Mouse (Mus musculus) embryonic facial prominence, embryonic 12.5 days (tissue): ENCODE results near the gene Hnrnpk. TPM values are rescaled to one million over a fixed set of nuclear protein-coding genes. Genes with fewer than 3 reads are reported as not detected.

Experiments
- ATAC-seq: fragments of 200-750 bp; cut with Nextera tagmentation; 2 replicates; pipeline ENCODE4 v1.8.0; 2017; ENCODE audit not compliant: insufficient number of reproducible peaks, insufficient read depth, low FRiP score, low TSS enrichment
- H3K27ac ChIP-seq: fragments of 300-500 bp; sonication (generic); 2 replicates; pipeline ENCODE4 v1.5.1; 2016; ENCODE audit warnings: mild to moderate bottlenecking
- H3K27me3 ChIP-seq: fragments of 300-500 bp; sonication (generic); 2 replicates; pipeline ENCODE4 v1.6.1; 2016; ENCODE audit warnings: mild to moderate bottlenecking, moderate library complexity
- H3K36me3 ChIP-seq: fragments of 300-500 bp; sonication (generic); 2 replicates; pipeline ENCODE4 v1.6.1; 2016; ENCODE audit warnings: mild to moderate bottlenecking
- H3K4me1 ChIP-seq: fragments of 300-500 bp; sonication (generic); 2 replicates; pipeline ENCODE4 v1.6.1; 2016
- H3K4me2 ChIP-seq: fragments of 300-500 bp; sonication (generic); replicated peaks from 2 replicates; pipeline ENCODE4 v1.6.1; 2016; ENCODE audit warnings: mild to moderate bottlenecking, moderate library complexity
- H3K4me3 ChIP-seq: fragments of 300-500 bp; sonication (generic); 2 replicates; pipeline ENCODE4 v1.5.1; 2016; ENCODE audit warnings: mild to moderate bottlenecking
- H3K9ac ChIP-seq: fragments of 300-500 bp; sonication (generic); 2 replicates; pipeline ENCODE4 v1.6.1; 2016; ENCODE audit warnings: mild to moderate bottlenecking, moderate library complexity
- H3K9me3 ChIP-seq: fragments of 300-500 bp; sonication (generic); 2 replicates; pipeline ENCODE4 v1.6.1; 2016; ENCODE audit warnings: mild to moderate bottlenecking, moderate library complexity
- WGBS: fragments of 180-500 bp; shearing (Covaris S2); methylation state at CpG from one replicate; pipeline ENCODE4 v1.1.7; 2016; 5-methylcytosine and 5-hydroxymethylcytosine counted together
- microRNA counts: library from miRNA; unstranded; fragments of <30 nt; microRNA quantifications from one replicate; lab custom pipeline; 2017
- microRNA-seq: library from miRNA; unstranded; fragments of <30 nt; microRNA quantifications from one replicate; pipeline ENCODE4, GENCODE M21; 2017
- polyA plus RNA-seq: library from polyadenylated mRNA; unstranded; fragments of >200 nt; fragmentation: Nextera tagmentation; extraction: Ambion mirVana; gene quantifications from 2 replicates; pipeline ENCODE4 v1.2.1, GENCODE M21; 2016

Gene Hnrnpk
- polyA plus RNA-seq, 1 experiment from 2014 or later = 1,972 TPM

GRCm38 (mm10) chr13:58359304-58359653, 43.9 kb downstream of the Hnrnpk start:
- Histone ChIP-seq H3K36me3 (no peaks in the 10 kb centered on the region), H3K9me3 (no peaks in the 10 kb centered on the region), H3K4me1 (no peaks in the 10 kb centered on the region; the same call in 1 of the 2 replicates), H3K9ac (peak overlapping the region; percentile 60; the same call in 1 of the 2 replicates), H3K4me3 (peak overlapping the region; percentile 66), H3K4me2 (peak overlapping the region; percentile 91), H3K27ac (0 out of 2 replicates have a peak overlapping the region, but pooled peaks have one; percentile 46), H3K27me3 (no peaks in the 10 kb centered on the region)
- WGBS = 2% methylated on average over 7 of the region's 7 CpGs
- ATAC-seq = no peak; the same call in 1 of the 2 replicates

- 1% methylated on average over 74 of the region's 85 CpGs for WGBS
- Histone ChIP-seq H3K4me1 (no peaks in the 10 kb centered on the region; the same call in 1 of the 2 replicates), H3K9me3 (no peaks in the 10 kb centered on the region), H3K36me3 (no peaks in the 10 kb centered on the region), H3K9ac (peak within 1 kb of the TSS; percentile 60), H3K4me2 (peak within 1 kb of the TSS; percentile 91), H3K4me3 (peak within 1 kb of the TSS; percentile 66), H3K27me3 (no peaks in the 10 kb centered on the region), H3K27ac (0 out of 2 replicates have a peak within 1 kb of the TSS, but pooled peaks have one; percentile 46)
- peak; percentile 98 for ATAC-seq
These were observed 44.4 kb downstream of the Hnrnpk start, which contains the start of gene Kif27 for GRCm38 (mm10) chr13:58358629-58359303. TSS of gene Kif27 (minus strand) at chr13:58359122.

GRCm38 (mm10) chr13:58352996-58353395, 50.1 kb downstream of the Hnrnpk start:
- H3K36me3 ChIP-seq = no peaks in the 10 kb centered on the region
- no peaks in the 10 kb centered on the region for H3K9me3 ChIP-seq
- H3K4me2 ChIP-seq = no peak overlapping the region
- H3K27me3 ChIP-seq = no peaks in the 10 kb centered on the region
- no peak overlapping the region for H3K4me3 ChIP-seq
- no peak overlapping the region for H3K27ac ChIP-seq
- no peak overlapping the region for H3K9ac ChIP-seq
- no peaks in the 10 kb centered on the region for H3K4me1 ChIP-seq
- ATAC-seq = no peak

- no peaks in the 10 kb centered on the region for H3K36me3 ChIP-seq
- no peak overlapping the region for H3K4me2 ChIP-seq
- H3K27me3 ChIP-seq = no peaks in the 10 kb centered on the region
- no peaks in the 10 kb centered on the region for H3K9me3 ChIP-seq
- H3K4me1 ChIP-seq = no peaks in the 10 kb centered on the region
- H3K27ac ChIP-seq = no peak overlapping the region
- no peak overlapping the region for H3K4me3 ChIP-seq
- ATAC-seq = no peak
- 47% methylated on average over 4 of the region's 4 CpGs for WGBS
- H3K9ac ChIP-seq = no peak overlapping the region
These were observed 52.5 kb downstream of the Hnrnpk start for GRCm38 (mm10) chr13:58350606-58351005.

GRCm38 (mm10) chr13:58344505-58344904, 58.6 kb downstream of the Hnrnpk start:
- H3K4me2 ChIP-seq = no peak overlapping the region
- no peak for ATAC-seq

More at GRCm38 (mm10) chr13:58344505-58344904, 58.6 kb downstream of the Hnrnpk start:
- Histone ChIP-seq H3K4me1 (no peaks in the 10 kb centered on the region), H3K36me3 (no peaks in the 10 kb centered on the region), H3K27me3 (no peaks in the 10 kb centered on the region), H3K27ac (no peak overlapping the region), H3K4me3 (no peak overlapping the region), H3K9me3 (no peaks in the 10 kb centered on the region), H3K9ac (no peak overlapping the region)
- WGBS = 86% methylated on average over 9 of the region's 9 CpGs

MicroRNAs encoded within 50 kb of the gene (microRNA counts, 519-probe panel; counts per million panel counts)
- microRNA mmu-miR-7a (lab: Ali Mortazavi, UCI) = 4,206 counts per million, percentile 79 among the panel's probes with 10 or more counts

Small RNA genes within 50 kb of the gene (microRNA-seq; reads per million reads assigned to microRNA genes)
- 131 reads per million, percentile 55 among the genes with 10 or more reads in this experiment for gene Mir7-1

Other genes with a start within 250 kb of the Hnrnpk start
- gene Idnk, start 245.7 kb downstream of the Hnrnpk start, polyA plus RNA-seq = 45.1 and 46.3 TPM in 2 replicates
- 129 and 132 TPM in 2 replicates for gene Ubqln1, start 187.7 kb downstream of the Hnrnpk start, polyA plus RNA-seq
- 32.4 and 33.3 TPM in 2 replicates for gene Gkap1, start 127.6 kb downstream of the Hnrnpk start, polyA plus RNA-seq
- 0.90 and 1.2 TPM in 2 replicates for gene Kif27, start 44.2 kb downstream of the Hnrnpk start, polyA plus RNA-seq
- 23.7 and 24.3 TPM in 2 replicates for gene 2210016F16Rik, start 18.1 kb downstream of the Hnrnpk start, polyA plus RNA-seq
- gene Rmi1, start 1.1 kb downstream of the Hnrnpk start, polyA plus RNA-seq = 29.5 and 31.4 TPM in 2 replicates
- 0.05 and 0.11 TPM in 2 replicates for gene Slc28a3, start 207.5 kb upstream of the Hnrnpk start, polyA plus RNA-seq